Mouse (Mus musculus): ENCODE data around the gene Kcnj6.

- TF ChIP-seq POLR2A (IDR thresholded peaks at IDR 0.05; ENCODE audit: borderline replicate concordance, low read depth, low read length) (no peak), CTCF (IDR thresholded peaks at IDR 0.05; ENCODE audit: low read depth, low read length) (no peak)
Observed at GRCm38 (mm10) chr16:94798241-94798640, 199.3 kb downstream of the Kcnj6 start.
